Mouse (Mus musculus): ENCODE measurements around the gene Atmin. TPM values are rescaled to one million over a fixed set of nuclear protein-coding genes. Genes with fewer than 3 reads are reported as not detected.

The Atmin gene
- polyA plus RNA-seq, 2 experiments = 3.3 TPM

DNA sequence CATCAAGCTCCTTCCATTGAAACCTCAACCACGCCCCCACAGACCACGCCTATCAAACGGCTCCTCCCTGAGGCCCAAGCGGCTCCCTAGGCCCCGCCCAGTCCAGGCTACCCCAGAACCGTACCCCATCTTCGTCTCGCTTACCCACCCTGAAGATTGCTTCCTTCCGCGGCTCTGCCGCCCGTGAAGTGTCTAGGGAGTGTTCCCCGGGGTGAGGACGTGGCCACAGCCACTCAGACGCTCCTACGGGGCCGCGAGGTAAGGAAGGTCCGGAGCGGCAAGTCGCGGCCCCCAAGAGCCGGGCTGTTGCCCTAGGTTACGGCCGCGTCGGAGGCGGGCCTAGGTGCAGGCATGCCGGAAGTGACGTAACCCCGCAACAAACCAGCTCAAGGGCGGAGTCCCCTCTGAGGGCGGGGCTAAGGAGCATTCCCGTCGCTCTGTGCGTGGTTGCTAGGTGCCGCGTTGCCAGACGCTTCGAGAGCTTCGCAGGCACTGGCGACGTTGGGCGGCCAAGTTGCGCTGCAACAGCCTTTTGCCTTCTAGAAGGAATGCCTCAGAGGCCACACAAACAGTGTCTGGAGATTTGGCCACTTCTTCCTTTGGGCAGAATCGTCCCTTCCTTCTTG lies 35.6 kb downstream of the Atmin start, which contains the start of gene 1700030J22Rik:
Gene 1700030J22Rik, minus strand, starts transcription at position 329 of the 626 bp plus-strand sequence.
- WGBS (ENCODE audit: insufficient replicate concordance) = under 1% methylated on average over 46 of the region's 46 CpGs
- Histone ChIP-seq H3K36me3 (replicated peaks; ENCODE audit: control insufficient read depth, insufficient read depth, low read depth) (no peaks in the 10 kb centered on the region), H3K9me3 (ENCODE audit: control insufficient read depth, low read length) (no peaks in the 10 kb centered on the region), H3K9ac (replicated peaks) (peak within 1 kb of the TSS; percentile 55), H3K4me2 (ENCODE audit: low read depth) (peak within 1 kb of the TSS; percentile 92), H3K27ac (no peak within 1 kb of the TSS), H3K27me3 (ENCODE audit: control insufficient read depth, insufficient read depth, low read length) (no peaks in the 10 kb centered on the region), H3K4me1 (replicated peaks; ENCODE audit: control insufficient read depth in 2 of 2, insufficient read depth in 2 of 2, low read length in 1 of 2) (peaks cover 8 to 16% of the 10 kb centered on the region in 2 experiments), H3K4me3 (ENCODE audit: insufficient read depth in 1 of 2, low read depth in 2 of 2, low read length in 2 of 2) (peak within 1 kb of the TSS; percentile 83 to 90)
- DNase-seq (ENCODE audit: low read depth in 3 of 3, low spot score in 3 of 3) = peak; percentile 97 to 98 (median 97)
- TF ChIP-seq CTCF (IDR thresholded peaks at IDR 0.05; ENCODE audit: low read depth) (peak; percentile 49; the same call in 1 of the 2 replicates), EP300 (IDR thresholded peaks at IDR 0.05; ENCODE audit: low read depth) (no peak)
- peak; percentile 96 for ATAC-seq (ENCODE audit: insufficient read depth)

DNA sequence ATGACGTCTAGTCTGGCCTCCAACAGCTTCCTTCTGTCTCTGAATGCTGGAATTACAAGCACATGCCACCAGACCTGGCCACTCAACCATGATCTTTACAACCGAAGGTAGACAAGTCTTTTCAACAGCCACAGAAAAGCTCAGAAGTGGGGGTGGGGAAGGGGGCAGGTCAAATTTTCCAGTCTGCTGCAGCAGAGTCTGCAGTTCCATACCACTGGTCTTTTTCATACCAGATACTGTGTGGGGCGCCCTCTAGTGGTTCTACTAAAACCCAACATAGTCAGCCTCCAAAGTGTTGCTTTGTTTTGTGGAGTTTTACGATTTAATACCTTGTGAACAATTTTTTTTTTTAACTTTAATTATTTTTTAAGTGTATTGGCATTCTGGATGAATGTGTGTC lies 36.9 kb downstream of the Atmin start:
- Histone ChIP-seq H3K4me2 (ENCODE audit: low read depth) (no peak overlapping the region; the same call in 1 of the 2 replicates), H3K9ac (replicated peaks) (no peak overlapping the region)

DNA sequence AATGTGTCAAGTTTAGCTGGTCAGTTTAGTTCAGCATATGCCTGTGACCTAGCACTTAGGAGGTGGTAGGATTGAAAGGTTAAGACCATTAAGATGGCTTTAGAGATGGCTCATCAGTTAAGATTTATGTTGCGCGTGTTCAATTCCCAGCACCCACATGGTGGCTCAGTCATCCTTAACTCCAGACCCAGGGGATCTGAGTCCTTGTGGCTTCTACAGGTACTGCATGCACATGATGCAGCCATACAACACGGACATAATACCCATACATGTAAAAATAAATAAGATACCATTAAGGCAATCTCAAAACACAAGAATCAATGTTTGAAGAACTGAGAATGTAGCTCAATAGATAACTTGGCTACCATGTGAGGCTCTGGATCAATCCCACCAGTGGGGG lies 46.6 kb downstream of the Atmin start:
- no peak overlapping the region for H3K4me3 ChIP-seq (ENCODE audit: insufficient read depth in 1 of 2, low read depth in 2 of 2, low read length in 2 of 2)
- no peak overlapping the region for H3K4me2 ChIP-seq (ENCODE audit: low read depth)
- H3K4me1 ChIP-seq (replicated peaks; ENCODE audit: control insufficient read depth in 2 of 2, insufficient read depth in 2 of 2, low read length in 1 of 2) = peaks cover 3 to 9% of the 10 kb centered on the region in 2 experiments; a peak in 2 of 4 replicates
- no peak for ATAC-seq (ENCODE audit: insufficient read depth)
- peaks cover 3% of the 10 kb centered on the region for H3K36me3 ChIP-seq (replicated peaks; ENCODE audit: control insufficient read depth, insufficient read depth, low read depth)
- 84% methylated on average over 3 of the region's 3 CpGs for WGBS (ENCODE audit: insufficient replicate concordance)
- H3K27ac ChIP-seq = no peak overlapping the region
- TF ChIP-seq EP300 (IDR thresholded peaks at IDR 0.05; ENCODE audit: low read depth) = no peak
- TF ChIP-seq CTCF (IDR thresholded peaks at IDR 0.05; ENCODE audit: low read depth) = peak; percentile 23; the same call in 1 of the 2 replicates
- H3K27me3 ChIP-seq (ENCODE audit: control insufficient read depth, insufficient read depth, low read length) = no peaks in the 10 kb centered on the region
- no peak overlapping the region for H3K9ac ChIP-seq (replicated peaks)
- no peak for DNase-seq (ENCODE audit: low read depth in 3 of 3, low spot score in 3 of 3)
- H3K9me3 ChIP-seq (ENCODE audit: control insufficient read depth, low read length) = no peaks in the 10 kb centered on the region

More for the DNA sequence above, 36.9 kb downstream of the Atmin start:
- Histone ChIP-seq H3K27ac (no peak overlapping the region), H3K9me3 (ENCODE audit: control insufficient read depth, low read length) (no peaks in the 10 kb centered on the region), H3K36me3 (replicated peaks; ENCODE audit: control insufficient read depth, insufficient read depth, low read depth) (0 out of 2 replicates have a peak, but pooled peaks cover 3% of the 10 kb centered on the region), H3K4me1 (replicated peaks; ENCODE audit: control insufficient read depth in 2 of 2, insufficient read depth in 2 of 2, low read length in 1 of 2) (peaks cover 8 to 16% of the 10 kb centered on the region in 2 experiments), H3K4me3 (ENCODE audit: insufficient read depth in 1 of 2, low read depth in 2 of 2, low read length in 2 of 2) (no peak overlapping the region), H3K27me3 (ENCODE audit: control insufficient read depth, insufficient read depth, low read length) (no peaks in the 10 kb centered on the region)
- 19% methylated on average over 4 of the region's 4 CpGs for WGBS (ENCODE audit: insufficient replicate concordance)
- ATAC-seq (ENCODE audit: insufficient read depth) (no peak), DNase-seq (ENCODE audit: low read depth in 3 of 3, low spot score in 3 of 3) (peak; percentile 52 to 61 (median 57))
- TF ChIP-seq CTCF (IDR thresholded peaks at IDR 0.05; ENCODE audit: low read depth) = peak; percentile 80
- 0 out of 2 replicates have a peak, but pooled peaks have one; percentile 8 for TF ChIP-seq EP300 (IDR thresholded peaks at IDR 0.05; ENCODE audit: low read depth)

DNA sequence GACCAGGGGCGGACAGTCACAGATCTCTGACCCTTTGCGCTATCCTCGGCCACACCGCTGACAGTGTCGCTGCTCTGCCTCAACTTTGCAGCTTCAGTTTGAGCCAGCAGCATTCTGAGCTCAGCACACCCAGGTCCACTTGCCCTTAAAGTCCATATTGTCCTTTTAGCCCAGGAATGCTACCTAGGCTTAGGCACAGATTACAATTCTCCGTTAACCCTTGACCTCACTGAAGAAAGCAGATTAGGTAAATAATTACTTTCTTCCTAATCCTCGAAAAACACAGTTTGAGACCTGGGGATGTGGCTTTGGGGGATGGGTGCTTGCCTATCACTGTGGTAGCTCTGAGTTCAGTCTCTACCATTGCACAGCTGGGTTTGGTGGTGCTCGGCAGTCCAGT lies 48.0 kb downstream of the Atmin start:
- ATAC-seq (ENCODE audit: insufficient read depth) (no peak), DNase-seq (ENCODE audit: low read depth in 3 of 3, low spot score in 3 of 3) (no peak)
- no peaks in the 10 kb centered on the region for H3K27me3 ChIP-seq (ENCODE audit: control insufficient read depth, insufficient read depth, low read length)
- H3K4me2 ChIP-seq (ENCODE audit: low read depth) = peak overlapping the region; percentile 79
- no peaks in the 10 kb centered on the region for H3K9me3 ChIP-seq (ENCODE audit: control insufficient read depth, low read length)
- H3K9ac ChIP-seq (replicated peaks) = no peak overlapping the region
- H3K36me3 ChIP-seq (replicated peaks; ENCODE audit: control insufficient read depth, insufficient read depth, low read depth) = peaks cover 3% of the 10 kb centered on the region
- no peak for TF ChIP-seq EP300 (IDR thresholded peaks at IDR 0.05; ENCODE audit: low read depth)
- TF ChIP-seq CTCF (IDR thresholded peaks at IDR 0.05; ENCODE audit: low read depth) = no peak
- WGBS (ENCODE audit: insufficient replicate concordance) = 75% methylated on average over 8 of the region's 8 CpGs
- no peak overlapping the region for H3K4me3 ChIP-seq (ENCODE audit: insufficient read depth in 1 of 2, low read depth in 2 of 2, low read length in 2 of 2)
- no peak overlapping the region for H3K27ac ChIP-seq
- peaks cover 3 to 9% of the 10 kb centered on the region in 2 experiments; a peak in 2 of 4 replicates for H3K4me1 ChIP-seq (replicated peaks; ENCODE audit: control insufficient read depth in 2 of 2, insufficient read depth in 2 of 2, low read length in 1 of 2)

DNA sequence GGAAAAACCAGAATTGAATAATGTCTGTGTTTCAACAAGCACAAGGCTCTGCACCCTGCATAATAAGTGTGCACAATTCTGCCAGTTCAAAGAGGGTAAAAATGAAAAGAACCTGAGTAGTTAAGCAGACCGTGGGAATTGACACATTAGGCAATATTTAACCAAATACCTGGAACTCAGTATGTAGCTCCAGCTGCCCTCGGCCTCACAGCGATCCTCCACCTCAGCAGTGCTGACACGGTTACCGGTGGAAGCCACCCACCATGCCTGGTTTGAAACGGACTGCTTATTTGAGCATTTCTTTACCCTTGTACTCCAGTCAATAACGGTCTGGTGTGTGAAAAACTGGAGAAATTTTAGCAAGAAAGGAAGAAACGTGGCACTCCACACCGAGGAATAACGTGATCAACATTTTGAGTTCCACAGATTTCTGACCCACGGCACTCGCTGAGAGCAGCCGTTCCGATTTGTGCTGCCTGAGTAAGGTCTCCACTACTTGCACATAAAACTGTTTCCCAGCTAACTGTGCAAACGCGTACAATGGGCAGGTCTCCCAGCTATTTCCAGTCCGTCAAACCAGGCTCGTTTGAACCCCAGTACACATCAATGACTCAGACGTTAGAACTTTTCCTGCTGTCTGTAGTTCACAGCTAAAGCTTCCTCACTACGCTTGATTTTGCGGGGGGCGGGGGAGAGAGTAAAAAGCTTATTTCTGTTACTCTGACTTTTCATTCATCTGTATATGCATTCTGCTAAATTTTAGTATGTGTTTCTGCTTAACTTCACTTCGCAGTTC lies 49.2 kb downstream of the Atmin start:
- TF ChIP-seq EP300 (IDR thresholded peaks at IDR 0.05; ENCODE audit: low read depth) = no peak
- TF ChIP-seq CTCF (IDR thresholded peaks at IDR 0.05; ENCODE audit: low read depth) = no peak
- Histone ChIP-seq H3K9ac (replicated peaks) (peak overlapping the region; percentile 38), H3K4me2 (ENCODE audit: low read depth) (peak overlapping the region; percentile 79), H3K4me3 (ENCODE audit: insufficient read depth in 1 of 2, low read depth in 2 of 2, low read length in 2 of 2) (peak overlapping the region; percentile 58 to 77), H3K27me3 (ENCODE audit: control insufficient read depth, insufficient read depth, low read length) (no peaks in the 10 kb centered on the region), H3K36me3 (replicated peaks; ENCODE audit: control insufficient read depth, insufficient read depth, low read depth) (no peaks in the 10 kb centered on the region), H3K4me1 (replicated peaks; ENCODE audit: control insufficient read depth in 2 of 2, insufficient read depth in 2 of 2, low read length in 1 of 2) (peaks cover 3 to 9% of the 10 kb centered on the region in 2 experiments; a peak in 2 of 4 replicates), H3K27ac (no peak overlapping the region), H3K9me3 (ENCODE audit: control insufficient read depth, low read length) (no peaks in the 10 kb centered on the region)
- DNase-seq (ENCODE audit: low read depth in 3 of 3, low spot score in 3 of 3) = no peak
- no peak for ATAC-seq (ENCODE audit: insufficient read depth)
- WGBS (ENCODE audit: insufficient replicate concordance) = 12% methylated on average over 23 of the region's 23 CpGs

Measured in liver, embryonic 14.5 days (tissue).